Mouse (Mus musculus) layer of hippocampus, postnatal 36 days (tissue): ENCODE data around the gene Klri2. TPM values are rescaled to one million over a fixed set of nuclear protein-coding genes. Genes with fewer than 3 reads are reported as not detected.
"Not testable (repeated sequence)": the region's sequence is repeated elsewhere in the genome, so short reads cannot be mapped to it uniquely, and the experiment has no call there.

Experiments
- DNase-seq, 2 experiments: peaks; one replicate each; pipeline ENCODE4 v3.0.0; 2022
- microRNA-seq, 2 experiments: library from miRNA; unstranded; fragments of <30 nt; microRNA quantifications; one replicate each; pipeline ENCODE4 v1.2.0; 2021
- total RNA-seq, 2 experiments: library from RNA; stranded (reverse); gene quantifications; 2 replicates each; pipeline ENCODE4 v1.2.3; 2021

The Klri2 gene
- not detected for total RNA-seq

DNA sequence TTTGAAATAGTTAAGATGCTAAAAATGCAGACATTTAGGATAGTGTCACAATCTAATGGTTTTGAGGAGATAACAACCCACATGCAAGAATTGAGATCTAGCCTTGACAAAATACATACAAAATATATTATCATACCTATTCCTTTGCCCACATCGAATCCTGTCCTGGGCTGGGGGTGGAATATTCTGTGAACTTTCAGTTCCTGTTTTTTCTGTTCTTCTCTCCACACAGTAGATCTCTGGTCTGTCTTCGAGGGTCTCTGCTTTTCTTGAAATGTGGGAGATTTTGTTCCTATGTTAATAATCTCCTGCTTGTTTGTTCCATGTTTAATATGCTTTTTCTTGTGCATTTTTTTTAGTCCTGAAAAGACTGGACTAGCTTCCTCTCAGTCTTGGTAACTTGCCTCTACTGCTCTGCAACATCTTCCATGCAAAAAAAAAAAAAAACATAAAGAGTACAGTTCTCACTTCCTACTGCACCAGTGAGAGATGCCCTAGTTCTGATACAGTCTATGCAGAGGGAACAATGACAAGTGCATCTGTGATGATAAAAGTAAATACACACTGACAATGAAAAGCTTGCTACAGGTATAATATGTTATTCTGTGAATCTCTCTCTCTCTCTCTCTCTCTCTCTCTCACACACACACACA, at the start of gene Klri2:
Gene Klri2, minus strand, starts transcription at position 416 of the 653 bp plus-strand sequence.
- DNase-seq = no peak

DNA sequence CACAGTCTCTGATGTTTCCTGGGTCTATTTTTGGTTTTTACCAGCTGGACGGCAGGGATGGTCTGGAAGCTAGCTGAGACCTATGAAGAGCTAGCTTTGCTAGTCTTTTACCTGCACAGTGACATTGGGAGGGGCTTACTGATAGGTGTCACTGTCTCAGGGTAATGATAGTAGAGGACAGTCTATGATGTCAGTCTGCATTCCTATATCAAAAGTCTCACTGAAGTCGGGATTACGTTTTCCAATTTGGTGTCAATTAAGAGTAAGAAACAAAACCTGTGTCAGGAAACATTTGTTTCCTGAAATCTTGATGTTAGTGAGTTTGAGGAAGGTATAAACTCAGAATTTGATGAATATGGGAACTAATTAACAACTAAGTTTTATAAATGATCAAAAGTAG, 43.9 kb upstream of the Klri2 start, which contains the start of gene Gm156:
Gene Gm156, minus strand, starts transcription at position 101 of the 400 bp plus-strand sequence.
- not testable (repeated sequence) for DNase-seq

DNA sequence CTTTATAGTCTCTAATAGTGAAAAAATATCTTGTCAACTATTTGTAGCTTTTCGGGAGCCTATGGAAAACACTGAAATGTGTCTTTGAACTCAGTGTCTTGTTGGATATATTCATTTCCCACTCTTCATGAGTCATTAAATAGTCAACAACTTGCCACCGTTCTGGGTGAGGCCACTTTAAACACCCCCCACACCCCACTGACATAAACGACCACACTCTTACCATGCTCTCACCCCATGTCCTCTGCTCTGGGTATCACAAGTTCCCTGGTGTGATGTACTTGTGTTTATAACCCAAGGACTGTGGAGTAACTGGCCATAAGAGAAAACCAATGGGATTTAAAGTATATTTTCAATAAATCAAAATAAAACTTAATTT, 7.4 kb upstream of the Klri2 start:
- no peak for DNase-seq

DNA sequence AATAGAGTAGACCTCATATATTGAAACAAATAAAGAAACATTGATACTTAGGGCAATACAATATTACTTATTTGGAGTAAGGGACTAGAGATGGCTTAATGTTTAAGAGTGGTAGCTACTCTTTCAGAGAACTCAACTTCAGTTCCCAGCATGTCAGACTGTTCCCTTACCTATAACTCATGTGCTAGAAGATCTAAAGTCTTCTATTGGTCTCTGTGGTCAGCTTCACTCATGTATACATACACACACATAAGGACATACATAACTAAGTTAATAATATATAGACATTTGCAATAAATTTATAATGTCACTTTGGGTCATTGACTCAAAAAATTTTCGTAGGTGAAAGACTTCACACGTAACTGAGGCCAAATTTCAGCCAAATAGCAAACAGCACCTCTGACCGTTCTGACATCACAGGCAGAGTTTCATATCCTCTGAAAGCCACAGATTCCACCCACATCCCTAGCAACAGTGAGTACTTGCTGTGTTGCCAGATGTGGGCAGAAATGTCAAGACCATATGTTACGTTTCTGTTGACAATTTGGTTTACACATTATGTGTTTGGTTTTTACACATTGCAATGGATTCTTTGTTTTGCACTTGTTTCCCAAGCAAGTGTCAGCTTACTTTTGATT, 6.9 kb upstream of the Klri2 start:
- DNase-seq = no peak

DNA sequence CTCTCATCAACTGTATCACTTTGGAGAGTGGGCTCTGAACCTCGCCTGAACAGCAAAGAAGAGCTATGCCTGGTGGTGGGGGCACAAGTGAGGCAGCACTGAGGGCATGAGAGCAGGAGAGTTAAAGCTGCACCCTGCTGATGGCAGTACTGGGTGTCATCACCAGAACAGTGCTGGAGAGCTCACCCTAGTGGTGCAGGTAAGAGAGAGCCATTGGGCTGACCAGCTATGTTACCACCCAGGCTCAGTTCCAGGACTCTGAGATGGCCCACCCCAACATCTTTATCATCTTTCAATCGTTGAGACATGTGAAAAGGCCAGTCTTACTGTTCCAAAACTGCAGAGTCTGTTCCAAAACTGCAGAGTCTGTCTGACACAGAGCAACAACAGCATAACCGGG, 5.9 kb upstream of the Klri2 start:
- no peak for DNase-seq

DNA sequence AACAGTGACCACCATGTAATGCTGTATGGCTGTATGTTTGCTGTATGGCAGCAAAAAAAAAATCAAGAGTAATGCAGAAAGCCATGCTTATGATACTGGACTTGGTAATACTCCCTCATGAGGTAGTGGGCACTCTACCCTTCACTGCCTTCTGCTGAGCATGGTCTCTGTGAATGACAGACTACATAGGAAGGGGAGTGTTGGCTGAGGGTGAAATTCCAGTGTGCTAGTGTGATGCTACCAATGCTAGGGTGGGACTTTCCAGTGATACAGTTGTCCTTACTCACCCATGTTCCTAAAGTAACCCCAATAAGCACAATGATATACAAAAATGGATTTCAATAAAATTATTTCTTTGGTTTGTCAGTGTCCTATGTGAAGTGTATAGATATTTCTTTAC, 3.9 kb downstream of the Klri2 start:
- DNase-seq = no peak

DNA sequence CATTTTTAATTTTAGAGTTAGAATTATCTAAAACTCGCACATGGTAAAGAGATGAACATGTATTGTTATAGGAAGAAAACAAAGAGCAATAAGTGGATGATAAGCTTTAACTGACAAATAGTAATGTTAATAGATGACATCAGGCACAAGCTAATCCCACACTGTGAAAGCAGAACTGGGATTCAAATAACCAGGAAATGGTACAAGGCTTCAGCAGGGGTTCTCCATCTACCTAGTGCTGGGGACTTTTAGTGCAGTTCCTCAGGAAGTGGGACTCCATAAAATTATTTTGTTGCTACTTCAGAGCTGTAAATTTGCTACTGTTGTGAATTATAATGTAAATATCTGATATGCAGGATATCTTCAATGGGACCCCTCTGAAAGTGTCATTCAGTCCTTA, 13.0 kb downstream of the Klri2 start:
- DNase-seq = no peak

DNA sequence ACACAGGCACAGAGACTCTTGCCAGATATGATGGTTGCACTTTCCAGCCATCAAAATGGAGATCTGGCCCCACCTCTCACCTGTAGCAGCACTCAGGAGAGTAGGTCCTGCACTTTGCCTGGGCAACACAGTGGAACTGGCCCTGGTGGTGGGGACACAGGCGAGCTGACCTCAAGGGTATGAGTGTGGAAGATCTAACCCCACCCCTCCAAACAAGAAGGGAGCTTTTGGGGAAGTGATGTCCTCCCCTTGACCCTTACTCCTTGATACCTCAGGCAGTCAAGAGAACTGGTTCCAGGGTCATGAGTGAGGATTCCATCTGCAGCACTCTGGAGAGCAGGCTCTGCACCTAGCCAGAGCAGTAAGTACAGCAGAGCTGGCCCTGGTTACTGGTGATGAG, 18.9 kb downstream of the Klri2 start:
- no peak for DNase-seq

DNA sequence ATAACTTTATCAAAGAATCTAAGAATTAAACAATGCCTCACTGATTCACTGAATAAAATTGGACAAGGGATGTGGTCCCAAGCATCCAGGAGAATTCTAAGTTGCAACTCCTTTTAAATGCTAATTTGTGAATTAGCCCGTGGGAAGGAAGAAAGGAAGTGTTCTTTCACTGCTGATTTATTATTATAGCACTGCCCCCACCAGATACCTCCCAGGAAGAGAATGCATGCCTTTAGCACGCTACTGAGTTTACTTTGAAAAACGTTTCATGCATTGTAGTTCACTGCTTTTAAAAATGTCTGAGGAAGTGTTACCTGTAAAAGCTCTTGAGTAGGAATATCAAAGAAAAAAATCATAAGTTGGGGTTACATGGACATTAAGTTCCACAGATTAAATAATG, 19.8 kb downstream of the Klri2 start:
- DNase-seq = no peak

DNA sequence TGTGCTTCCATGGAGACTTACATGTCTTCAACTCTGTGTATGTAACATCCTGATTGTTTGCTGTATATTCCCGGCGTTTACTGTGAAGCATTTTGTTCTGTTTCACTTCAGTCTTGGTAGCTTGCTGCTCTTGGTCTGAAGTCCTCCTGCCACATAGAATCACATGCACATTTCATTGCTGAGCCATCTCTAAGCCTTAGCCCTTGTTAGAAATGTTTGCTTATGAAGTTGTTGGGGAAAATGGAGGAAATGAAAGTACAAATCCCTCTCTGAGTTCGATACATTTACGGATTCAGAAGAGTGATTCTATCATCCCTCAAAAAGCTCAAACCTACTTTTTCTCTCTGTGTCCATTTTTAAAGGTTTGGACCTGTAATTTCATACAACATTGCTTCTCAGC, 23.3 kb downstream of the Klri2 start, which contains the start of gene Klri1:
Gene Klri1, minus strand, starts transcription at position 101 of the 400 bp plus-strand sequence.
- no peak for DNase-seq

DNA sequence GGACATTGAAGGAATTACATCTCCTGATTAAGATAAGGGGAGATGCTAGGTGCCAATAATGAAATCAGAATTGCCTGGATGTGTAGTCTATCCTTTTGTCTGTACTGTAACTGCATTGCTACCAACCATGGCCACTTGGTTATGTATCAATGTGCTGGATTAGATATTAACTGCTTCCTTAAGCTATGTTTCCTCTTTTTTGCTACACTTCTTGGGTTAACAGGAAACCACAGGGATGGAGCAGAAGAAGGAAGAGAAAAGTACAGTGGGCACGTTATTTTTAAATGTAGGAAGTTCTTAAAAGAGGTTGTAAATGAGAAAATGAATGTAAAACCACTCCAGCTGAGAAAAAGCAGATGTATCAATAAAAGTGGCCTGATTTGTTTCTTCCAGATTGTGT, 26.7 kb downstream of the Klri2 start:
- DNase-seq = no peak

DNA sequence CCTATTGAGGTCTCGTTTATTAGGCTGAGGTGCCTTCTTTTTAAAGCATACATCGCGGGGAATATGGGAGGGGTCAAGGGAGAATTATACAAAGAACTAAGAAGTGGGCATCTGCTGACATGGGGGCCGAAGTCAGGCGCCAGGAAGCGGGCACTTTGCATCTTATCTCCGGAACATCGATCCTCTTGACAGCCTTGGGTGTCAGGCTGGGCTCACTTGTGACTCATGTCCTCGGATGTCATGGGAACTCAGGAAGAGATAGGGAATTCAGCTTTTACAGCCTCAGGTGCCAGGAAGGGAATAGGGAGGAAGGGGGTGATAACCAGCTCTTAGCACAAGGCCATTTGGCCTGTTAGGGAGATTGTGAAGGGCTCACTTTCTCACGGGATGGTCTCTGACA, 48.8 kb downstream of the Klri2 start:
- DNase-seq = not testable (repeated sequence)

DNA sequence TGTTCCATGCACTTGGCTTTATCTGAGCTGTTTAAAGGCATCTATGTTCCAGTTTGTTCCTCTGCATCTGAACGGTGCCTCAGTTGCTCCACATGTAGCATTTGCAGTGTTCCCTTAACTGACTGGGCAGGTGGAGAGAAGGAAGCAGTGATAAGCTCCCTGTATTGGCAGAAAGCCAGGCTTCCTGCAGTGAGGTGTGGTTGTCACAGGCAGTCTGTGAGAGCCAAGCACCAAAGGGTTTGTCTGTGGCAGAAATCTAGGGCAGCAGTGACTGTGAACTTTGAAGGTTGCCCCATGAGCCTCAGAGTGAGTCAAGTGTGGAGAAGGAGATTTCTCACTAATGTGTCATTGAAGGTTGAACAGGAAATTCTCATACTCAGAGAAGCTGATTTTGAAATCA, 59.9 kb downstream of the Klri2 start:
- no peak for DNase-seq

Small RNA genes within 50 kb of the gene (microRNA-seq; reads per million reads assigned to microRNA genes)
- 0 reads per million in 2 experiments for gene Mir680-1

Other genes with a start within 250 kb of the Klri2 start
- gene Olr1, start 233.3 kb downstream of the Klri2 start, total RNA-seq = not detected
- gene Tmem52b, start 227.9 kb downstream of the Klri2 start, total RNA-seq = not detected
- gene Gabarapl1, start 207.3 kb downstream of the Klri2 start, total RNA-seq = 100 to 1,000 TPM; 613 to 662 TPM
- gene Klre1, start 162.6 kb downstream of the Klri2 start, total RNA-seq = not detected
- gene Klrd1, start 148.7 kb downstream of the Klri2 start, total RNA-seq = not detected
- gene Klrk1, start 116.6 kb downstream of the Klri2 start, total RNA-seq = not detected
- gene Klrc3, start 97.1 kb downstream of the Klri2 start, total RNA-seq = not detected
- not detected for gene Klrc2, start 79.8 kb downstream of the Klri2 start, total RNA-seq
- gene Klrc1, start 61.5 kb downstream of the Klri2 start, total RNA-seq = not detected
- not detected for gene Klri1, start 23.4 kb downstream of the Klri2 start, total RNA-seq
- not detected for gene Gm156, start 43.8 kb upstream of the Klri2 start, total RNA-seq
- not detected for gene Gm17631, start 122.2 kb upstream of the Klri2 start, total RNA-seq
- not detected for gene Klra17, start 136.2 kb upstream of the Klri2 start, total RNA-seq
- not detected for gene Klra5, start 177.2 kb upstream of the Klri2 start, total RNA-seq